Mouse (Mus musculus) cerebellum, postnatal 10 days (tissue): ENCODE measurements around the gene Ehhadh.
"Not testable (repeated sequence)": the region's sequence is repeated elsewhere in the genome, so short reads cannot be mapped to it uniquely, and the experiment has no call there.

Experiments
- DNase-seq, 2 experiments: peaks; one replicate each; pipeline ENCODE4 v3.0.0; 2021; ENCODE audit warnings: mixed read lengths in 2 of 2

The Ehhadh gene

GRCm38 (mm10) chr16:21793875-21794696, 6.5 kb upstream of the Ehhadh start, which contains the start of gene Map3k13:
TSS of gene Map3k13 (plus strand) at chr16:21794346.
- peak; percentile 98 for DNase-seq

GRCm38 (mm10) chr16:21793080-21793810, 5.6 kb upstream of the Ehhadh start:
- DNase-seq, result not testable (repeated sequence)

DNA sequence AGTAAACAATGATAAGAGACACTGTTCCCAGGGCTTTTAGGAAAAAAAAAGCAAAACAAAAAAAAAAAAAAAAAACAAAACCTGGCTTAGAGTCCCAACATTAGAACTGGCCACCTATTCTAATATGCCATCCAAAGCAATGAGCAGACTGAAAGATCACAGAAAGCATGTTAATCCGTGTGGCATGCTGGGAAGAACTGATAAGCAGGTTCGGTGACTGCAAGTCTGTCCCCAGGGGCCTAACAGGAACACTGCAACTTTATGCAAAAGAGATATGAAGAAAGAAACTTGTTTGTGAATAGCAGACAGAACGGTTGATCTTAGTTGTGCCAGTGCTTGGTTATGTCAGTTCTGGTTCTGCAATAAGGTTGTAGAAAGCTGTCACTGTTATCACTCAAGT, 4.2 kb upstream of the Ehhadh start:
- DNase-seq, result no peak

DNA sequence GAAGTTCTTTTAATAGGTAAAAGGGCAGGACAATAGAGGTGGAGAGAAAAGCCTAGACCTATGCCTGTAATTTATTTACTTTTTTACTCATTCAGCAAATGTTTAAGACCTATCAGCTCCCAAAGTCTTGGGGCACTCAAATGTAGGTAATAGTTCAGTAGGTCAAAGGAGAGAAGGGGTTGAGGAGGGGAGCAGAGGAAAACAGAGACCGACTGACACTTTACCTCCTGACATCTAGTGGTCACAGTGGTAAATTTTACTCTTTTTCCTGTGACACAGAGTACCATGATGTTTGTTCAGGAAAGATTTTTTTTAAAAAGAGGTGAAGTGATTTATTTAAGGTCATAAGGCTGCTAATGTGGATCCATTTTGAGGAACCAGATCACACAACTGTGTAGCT, 2.9 kb upstream of the Ehhadh start:
- no peak for DNase-seq

DNA sequence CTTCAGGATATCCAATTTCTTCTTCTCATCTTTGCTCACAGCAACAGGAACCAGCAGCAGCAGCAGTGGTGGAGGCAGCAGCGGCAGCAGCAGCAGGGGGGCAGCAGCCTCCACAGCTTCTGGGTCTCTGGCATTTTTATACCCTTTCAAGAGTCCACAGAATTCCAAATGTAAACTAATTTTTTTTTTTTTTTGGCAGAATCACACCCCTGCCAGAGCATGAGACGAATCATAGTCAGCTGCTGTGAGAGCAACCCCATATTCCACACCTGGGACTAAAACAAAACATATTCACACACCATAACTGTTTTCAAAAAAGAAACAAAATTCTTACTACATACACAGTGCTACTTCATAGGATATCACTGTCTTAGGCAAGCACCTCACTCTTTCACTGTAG, 1.6 kb upstream of the Ehhadh start:
- no peak for DNase-seq

DNA sequence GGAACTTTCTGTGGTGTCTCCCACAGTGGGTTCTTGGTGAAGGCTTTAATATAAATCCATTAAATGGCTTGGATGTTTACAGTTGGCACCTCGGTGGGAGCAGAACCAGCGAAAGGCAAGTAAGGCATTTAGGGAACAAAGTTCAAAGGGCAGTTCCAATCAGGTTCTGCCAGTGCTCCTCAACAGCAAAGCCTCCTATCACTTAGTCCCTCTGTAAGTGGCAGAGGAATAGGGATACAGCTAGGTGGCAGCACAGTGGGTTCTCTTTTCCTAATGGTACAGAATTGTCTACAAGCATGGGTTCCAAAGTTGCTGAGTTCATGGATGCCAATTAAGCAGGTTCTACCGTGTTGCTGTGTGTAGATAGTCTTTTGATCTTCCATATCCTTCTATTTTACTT, 974 bp upstream of the Ehhadh start:
- DNase-seq, result no peak

- DNase-seq, result no peak
These were observed 1.3 kb downstream of the Ehhadh start for GRCm38 (mm10) chr16:21786317-21786716.

- DNase-seq, result no peak
These were observed 2.6 kb downstream of the Ehhadh start for GRCm38 (mm10) chr16:21785000-21785399.

DNA sequence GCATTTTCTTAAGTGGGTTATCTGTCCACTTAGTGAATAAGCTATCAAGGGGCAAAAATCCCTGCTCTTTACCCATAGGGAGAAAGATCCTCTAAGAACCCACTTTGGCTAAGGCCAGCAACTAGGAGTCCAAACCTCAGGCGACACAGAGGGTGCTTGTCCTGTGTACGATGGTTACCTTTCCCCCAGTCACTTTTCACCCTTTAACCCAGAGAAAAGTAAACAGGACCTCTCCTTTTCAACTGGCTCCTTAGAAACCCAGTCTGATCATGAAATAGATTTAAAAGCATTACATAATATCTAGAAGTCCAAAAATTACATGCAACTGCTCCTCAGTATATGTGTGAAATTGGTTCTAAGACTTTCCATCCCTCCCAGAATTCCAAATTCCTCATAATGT, 4.8 kb downstream of the Ehhadh start:
- no peak for DNase-seq

- DNase-seq, result no peak
These were observed 5.7 kb downstream of the Ehhadh start for GRCm38 (mm10) chr16:21781895-21782294.

DNA sequence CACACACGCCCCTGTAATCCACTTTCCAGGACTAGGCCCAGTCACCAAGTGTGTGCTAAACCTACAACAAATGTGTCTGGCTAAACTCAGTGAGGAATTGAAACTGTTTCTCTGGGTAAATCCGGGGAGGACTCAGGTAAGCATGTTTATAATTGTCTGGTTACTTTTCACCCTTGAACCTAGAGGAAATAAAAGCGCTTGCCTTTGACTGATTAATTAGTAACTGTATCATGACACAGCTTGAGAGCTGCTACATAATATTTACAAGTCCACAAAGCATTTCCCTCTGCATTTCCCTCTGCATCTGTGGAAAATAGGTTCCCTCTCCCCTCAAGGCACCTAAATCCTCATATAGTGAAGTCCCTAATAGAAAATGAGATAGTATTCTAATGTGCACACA, 6.3 kb downstream of the Ehhadh start:
- no peak for DNase-seq

- DNase-seq, result no peak
These were observed 8.5 kb downstream of the Ehhadh start for GRCm38 (mm10) chr16:21779149-21779548.

- DNase-seq, result peak; percentile 20 to 32
These were observed 9.2 kb downstream of the Ehhadh start for GRCm38 (mm10) chr16:21778293-21778866.

DNA sequence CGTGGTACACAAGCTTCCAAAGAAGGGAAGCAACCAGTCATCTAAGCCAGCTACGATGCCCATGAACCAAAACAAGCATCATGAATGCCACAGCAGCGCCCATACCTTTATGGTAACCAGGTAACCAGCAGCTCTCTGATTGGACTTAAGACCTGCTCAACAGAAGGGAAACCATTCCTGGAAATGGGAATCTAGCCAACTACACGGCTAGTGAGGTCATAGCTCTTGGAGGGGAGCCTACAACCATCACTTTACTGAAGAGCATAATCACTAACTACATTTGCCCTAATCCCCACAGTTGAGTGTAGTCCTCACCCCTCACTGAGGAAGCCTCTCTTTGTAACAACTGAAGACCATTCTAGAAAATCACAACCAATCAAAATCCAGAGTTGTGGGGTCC, 12.9 kb downstream of the Ehhadh start:
- no peak for DNase-seq

DNA sequence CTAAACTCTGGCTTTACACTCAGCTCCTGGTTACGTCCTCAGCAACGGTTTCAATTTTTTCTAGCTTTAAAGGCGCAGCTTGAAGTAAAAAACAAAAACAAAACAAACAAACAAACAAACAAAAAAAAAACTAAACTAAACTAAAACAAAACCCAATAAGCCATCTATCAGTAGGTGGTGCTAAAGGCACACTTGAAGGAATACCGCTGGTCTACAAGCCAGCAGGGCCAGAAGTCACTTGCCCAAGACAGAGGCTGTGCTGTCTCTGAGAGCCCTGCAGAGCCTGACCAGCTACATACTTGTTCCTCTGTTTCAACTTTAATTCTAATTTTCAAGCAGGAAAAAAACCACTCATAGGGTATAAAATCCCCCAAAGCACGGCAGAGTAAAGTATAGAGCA, 17.9 kb downstream of the Ehhadh start:
- DNase-seq, result peak; percentile 43 to 49

- peak; percentile 21 to 25 for DNase-seq
These were observed 19.4 kb downstream of the Ehhadh start for GRCm38 (mm10) chr16:21768255-21768654.

- DNase-seq, result no peak
These were observed 29.2 kb downstream of the Ehhadh start for GRCm38 (mm10) chr16:21758447-21758846.

DNA sequence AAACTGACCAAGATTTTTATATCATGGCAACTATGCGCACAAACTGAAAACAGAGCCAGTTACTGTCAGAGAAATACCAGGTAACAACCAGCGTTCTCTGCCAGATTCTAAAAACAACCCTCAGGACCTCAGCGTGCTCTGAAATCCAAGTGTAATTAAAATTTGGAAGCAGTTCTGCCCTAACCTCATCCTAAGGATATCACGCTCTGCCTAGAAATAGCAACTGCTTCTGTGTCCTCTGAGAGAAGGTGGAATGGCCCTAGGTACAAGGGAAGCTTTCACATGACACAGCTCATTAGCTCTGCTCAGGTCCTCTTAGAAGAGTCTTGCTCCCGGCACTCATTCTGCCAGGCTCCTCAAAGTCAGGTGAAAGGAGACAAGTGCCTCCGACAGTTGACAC, 44.2 kb downstream of the Ehhadh start:
- no peak for DNase-seq

DNA sequence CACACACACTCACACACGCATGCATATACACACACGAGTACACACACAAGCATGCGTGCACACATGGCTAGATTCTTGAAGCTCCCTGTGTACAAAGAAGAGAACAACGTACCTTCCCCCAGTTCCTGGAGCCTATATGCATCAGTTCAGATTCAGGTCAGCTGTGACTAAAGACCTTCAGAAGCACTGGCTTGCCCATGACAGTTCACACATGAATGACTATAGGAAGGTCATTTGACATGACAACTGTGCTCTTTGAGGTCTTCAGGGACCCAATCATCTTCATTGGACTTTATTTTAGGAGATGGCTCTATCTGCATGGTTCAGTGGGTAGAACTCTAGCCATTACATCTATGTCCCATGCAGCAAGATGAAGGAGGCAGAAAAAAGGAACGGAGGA, 44.7 kb downstream of the Ehhadh start:
- peak; percentile 24 to 45 for DNase-seq

DNA sequence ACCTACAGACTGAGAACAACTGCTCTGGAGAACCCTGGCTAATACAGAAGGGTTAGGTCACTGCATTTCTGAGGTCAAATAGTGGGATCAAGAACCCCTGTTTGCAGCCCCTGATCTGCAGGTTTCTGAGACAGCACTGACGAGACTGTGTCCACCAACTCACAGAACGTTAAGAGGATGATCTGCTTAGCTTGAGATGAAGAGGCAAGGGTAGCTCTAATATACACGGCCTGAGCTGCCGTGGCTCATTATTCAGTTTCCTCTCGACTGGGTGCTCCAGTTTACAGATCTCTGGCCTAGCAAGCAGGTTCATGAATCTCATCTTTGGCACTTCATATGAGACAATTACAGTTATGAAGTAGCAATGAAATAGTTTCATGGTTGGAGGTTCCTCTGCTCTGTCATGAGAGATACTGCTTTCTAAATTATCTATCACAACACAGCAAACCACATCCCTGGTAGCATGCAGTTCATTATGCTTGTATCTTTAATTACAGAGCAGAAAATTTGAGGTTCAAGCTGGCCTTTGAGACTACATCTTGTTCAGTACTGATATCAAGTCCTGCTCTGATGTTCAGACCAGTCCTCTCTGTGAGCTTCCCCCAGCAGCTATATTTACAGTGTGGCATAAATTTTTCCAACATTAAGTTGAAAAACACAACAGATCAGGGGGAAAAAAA, 45.3 kb downstream of the Ehhadh start:
- DNase-seq, result no peak

- no peak for DNase-seq
These were observed 46.1 kb downstream of the Ehhadh start for GRCm38 (mm10) chr16:21741542-21741941.

DNA sequence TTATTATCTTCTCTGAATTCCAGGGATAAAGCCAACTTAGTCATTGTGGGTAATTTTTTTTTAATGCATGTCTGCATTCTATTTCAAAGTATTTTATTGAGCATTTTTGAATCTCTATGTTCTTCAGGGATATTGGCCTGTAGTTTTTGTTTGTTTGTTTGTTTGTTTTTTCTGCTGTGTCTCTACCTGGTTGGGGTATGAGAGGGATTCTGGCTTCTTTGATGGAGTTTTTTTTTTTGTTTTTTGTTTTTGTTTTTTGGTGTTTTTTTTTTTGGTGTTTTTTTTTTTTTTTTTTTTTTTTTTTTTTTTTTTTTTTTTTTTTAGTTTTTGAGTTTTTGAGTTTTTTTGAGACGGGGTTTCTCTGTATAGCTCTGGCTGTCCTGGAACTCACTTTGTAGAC, 52.0 kb downstream of the Ehhadh start:
- DNase-seq, result no peak

- peak; percentile 86 to 90 for DNase-seq
These were observed 59.7 kb downstream of the Ehhadh start for GRCm38 (mm10) chr16:21727897-21728364.
